Mouse (Mus musculus): ENCODE measurements at regions not wholly inside any gene's neighbourhood (a gene's known extent, or its start where the extent isn't known, plus 50 kb on each side); places are given as distances from the start of the nearest gene placed in this dataset.

- H3K9ac ChIP-seq, result no peak overlapping the region
These were observed 256.4 kb upstream of the Hs6st1 start for GRCm38 (mm10) chr1:35811795-35812194.

GRCm38 (mm10) chr1:35813625-35814024, 254.6 kb upstream of the Hs6st1 start:
- no peaks in the 10 kb centered on the region for H3K27me3 ChIP-seq (ENCODE audit: insufficient read depth, low read length)
- no peak for DNase-seq
- no peak overlapping the region for H3K4me2 ChIP-seq
- no peaks in the 10 kb centered on the region for H3K9me3 ChIP-seq (ENCODE audit: low read depth, low read length)
- H3K9ac ChIP-seq, result no peak overlapping the region
- no peak overlapping the region for H3K4me3 ChIP-seq (ENCODE audit: low read depth, low read length)
- peak overlapping the region; percentile 18; the same call in 1 of the 2 replicates for H3K27ac ChIP-seq (ENCODE audit: low read depth)
- no peaks in the 10 kb centered on the region for H3K36me3 ChIP-seq (ENCODE audit: insufficient read depth)
- ATAC-seq (ENCODE audit: insufficient read depth), result no peak
- no peaks in the 10 kb centered on the region for H3K4me1 ChIP-seq (ENCODE audit: insufficient read depth)
- 80% methylated on average over 5 of the region's 5 CpGs for WGBS
- no peak for TF ChIP-seq CTCF (IDR thresholded peaks at IDR 0.05; ENCODE audit: low read depth)

More at GRCm38 (mm10) chr1:35811795-35812194, 256.4 kb upstream of the Hs6st1 start:
- DNase-seq (no peak), ATAC-seq (ENCODE audit: insufficient read depth) (no peak)
- Histone ChIP-seq H3K4me2 (no peak overlapping the region), H3K27ac (ENCODE audit: low read depth) (no peak overlapping the region), H3K36me3 (ENCODE audit: insufficient read depth) (no peaks in the 10 kb centered on the region), H3K4me3 (ENCODE audit: low read depth, low read length) (no peak overlapping the region), H3K27me3 (ENCODE audit: insufficient read depth, low read length) (no peaks in the 10 kb centered on the region), H3K4me1 (ENCODE audit: insufficient read depth) (no peaks in the 10 kb centered on the region), H3K9me3 (ENCODE audit: low read depth, low read length) (no peaks in the 10 kb centered on the region)
- WGBS, result 84% methylated on average over 7 of the region's 7 CpGs
- no peak for TF ChIP-seq CTCF (IDR thresholded peaks at IDR 0.05; ENCODE audit: low read depth)

GRCm38 (mm10) chr1:35814207-35814606, 254.0 kb upstream of the Hs6st1 start:
- DNase-seq (peak; percentile 35), ATAC-seq (ENCODE audit: insufficient read depth) (0 out of 2 replicates have a peak, but pooled peaks have one; percentile 33)
- no peaks in the 10 kb centered on the region for H3K27me3 ChIP-seq (ENCODE audit: insufficient read depth, low read length)
- no peak for TF ChIP-seq CTCF (IDR thresholded peaks at IDR 0.05; ENCODE audit: low read depth)
- no peaks in the 10 kb centered on the region for H3K4me1 ChIP-seq (ENCODE audit: insufficient read depth)
- H3K27ac ChIP-seq (ENCODE audit: low read depth), result peak overlapping the region; percentile 18; the same call in 1 of the 2 replicates
- H3K4me2 ChIP-seq, result no peak overlapping the region
- no peaks in the 10 kb centered on the region for H3K9me3 ChIP-seq (ENCODE audit: low read depth, low read length)
- H3K36me3 ChIP-seq (ENCODE audit: insufficient read depth), result no peaks in the 10 kb centered on the region
- H3K9ac ChIP-seq, result no peak overlapping the region
- WGBS, result 70% methylated on average over 9 of the region's 9 CpGs
- no peak overlapping the region for H3K4me3 ChIP-seq (ENCODE audit: low read depth, low read length)

GRCm38 (mm10) chr1:35814751-35815150, 253.4 kb upstream of the Hs6st1 start:
- H3K9me3 ChIP-seq (ENCODE audit: low read depth, low read length), result no peaks in the 10 kb centered on the region
- ATAC-seq (ENCODE audit: insufficient read depth) (no peak; the same call in 1 of the 2 replicates), DNase-seq (no peak)
- no peak overlapping the region for H3K9ac ChIP-seq
- H3K4me2 ChIP-seq, result no peak overlapping the region
- H3K27me3 ChIP-seq (ENCODE audit: insufficient read depth, low read length), result no peaks in the 10 kb centered on the region
- 57% methylated on average over 3 of the region's 3 CpGs for WGBS
- TF ChIP-seq CTCF (IDR thresholded peaks at IDR 0.05; ENCODE audit: low read depth), result no peak
- no peak overlapping the region; the same call in 1 of the 2 replicates for H3K27ac ChIP-seq (ENCODE audit: low read depth)
- no peaks in the 10 kb centered on the region for H3K4me1 ChIP-seq (ENCODE audit: insufficient read depth)
- no peak overlapping the region for H3K4me3 ChIP-seq (ENCODE audit: low read depth, low read length)
- no peaks in the 10 kb centered on the region for H3K36me3 ChIP-seq (ENCODE audit: insufficient read depth)

GRCm38 (mm10) chr1:35821791-35822190, 246.4 kb upstream of the Hs6st1 start:
- Histone ChIP-seq H3K27ac (ENCODE audit: low read depth) (no peak overlapping the region), H3K4me1 (ENCODE audit: insufficient read depth) (peaks cover 3% of the 10 kb centered on the region; the same call in 1 of the 2 replicates), H3K36me3 (ENCODE audit: insufficient read depth) (no peaks in the 10 kb centered on the region), H3K4me2 (no peak overlapping the region), H3K9me3 (ENCODE audit: low read depth, low read length) (no peaks in the 10 kb centered on the region), H3K9ac (no peak overlapping the region), H3K27me3 (ENCODE audit: insufficient read depth, low read length) (0 out of 2 replicates have a peak, but pooled peaks cover 2% of the 10 kb centered on the region), H3K4me3 (ENCODE audit: low read depth, low read length) (no peak overlapping the region)
- no peak for DNase-seq
- no peak for TF ChIP-seq CTCF (IDR thresholded peaks at IDR 0.05; ENCODE audit: low read depth)
- 83% methylated on average over 6 of the region's 6 CpGs for WGBS
- ATAC-seq (ENCODE audit: insufficient read depth), result no peak

- DNase-seq, result no peak
- no peak overlapping the region for H3K27ac ChIP-seq (ENCODE audit: low read depth)
- H3K4me3 ChIP-seq (ENCODE audit: low read depth, low read length), result no peak overlapping the region
- no peak for TF ChIP-seq CTCF (IDR thresholded peaks at IDR 0.05; ENCODE audit: low read depth)
- H3K4me2 ChIP-seq, result no peak overlapping the region
- H3K4me1 ChIP-seq (ENCODE audit: insufficient read depth), result peaks cover 3% of the 10 kb centered on the region; the same call in 1 of the 2 replicates
- H3K9ac ChIP-seq, result no peak overlapping the region
- H3K9me3 ChIP-seq (ENCODE audit: low read depth, low read length), result no peaks in the 10 kb centered on the region
- no peaks in the 10 kb centered on the region for H3K36me3 ChIP-seq (ENCODE audit: insufficient read depth)
- no peak for ATAC-seq (ENCODE audit: insufficient read depth)
- H3K27me3 ChIP-seq (ENCODE audit: insufficient read depth, low read length), result 0 out of 2 replicates have a peak, but pooled peaks cover 2% of the 10 kb centered on the region
- 52% methylated on average over 19 of the region's 19 CpGs for WGBS
These were observed 245.6 kb upstream of the Hs6st1 start for GRCm38 (mm10) chr1:35822376-35823202.

- 76% methylated on average over 4 of the region's 4 CpGs for WGBS
- ATAC-seq (ENCODE audit: insufficient read depth) (no peak), DNase-seq (no peak)
- 0 out of 2 replicates have a peak, but pooled peaks cover 2% of the 10 kb centered on the region for H3K27me3 ChIP-seq (ENCODE audit: insufficient read depth, low read length)
- no peaks in the 10 kb centered on the region for H3K9me3 ChIP-seq (ENCODE audit: low read depth, low read length)
- no peak overlapping the region for H3K4me3 ChIP-seq (ENCODE audit: low read depth, low read length)
- H3K9ac ChIP-seq, result no peak overlapping the region
- no peak overlapping the region for H3K27ac ChIP-seq (ENCODE audit: low read depth)
- H3K36me3 ChIP-seq (ENCODE audit: insufficient read depth), result no peaks in the 10 kb centered on the region
- H3K4me1 ChIP-seq (ENCODE audit: insufficient read depth), result peaks cover 3% of the 10 kb centered on the region; the same call in 1 of the 2 replicates
- no peak for TF ChIP-seq CTCF (IDR thresholded peaks at IDR 0.05; ENCODE audit: low read depth)
- no peak overlapping the region for H3K4me2 ChIP-seq
These were observed 244.7 kb upstream of the Hs6st1 start for GRCm38 (mm10) chr1:35823496-35823895.

Data from lung, embryonic 14.5 days (tissue).